Mouse (Mus musculus) urinary bladder, postnatal 10 days (tissue): Measurements from ENCODE around the gene Fer.

Experiments used
- DNase-seq: peaks from one replicate; pipeline ENCODE4 v3.0.0; 2022; ENCODE audit warnings: low spot score

The Fer gene

DNA sequence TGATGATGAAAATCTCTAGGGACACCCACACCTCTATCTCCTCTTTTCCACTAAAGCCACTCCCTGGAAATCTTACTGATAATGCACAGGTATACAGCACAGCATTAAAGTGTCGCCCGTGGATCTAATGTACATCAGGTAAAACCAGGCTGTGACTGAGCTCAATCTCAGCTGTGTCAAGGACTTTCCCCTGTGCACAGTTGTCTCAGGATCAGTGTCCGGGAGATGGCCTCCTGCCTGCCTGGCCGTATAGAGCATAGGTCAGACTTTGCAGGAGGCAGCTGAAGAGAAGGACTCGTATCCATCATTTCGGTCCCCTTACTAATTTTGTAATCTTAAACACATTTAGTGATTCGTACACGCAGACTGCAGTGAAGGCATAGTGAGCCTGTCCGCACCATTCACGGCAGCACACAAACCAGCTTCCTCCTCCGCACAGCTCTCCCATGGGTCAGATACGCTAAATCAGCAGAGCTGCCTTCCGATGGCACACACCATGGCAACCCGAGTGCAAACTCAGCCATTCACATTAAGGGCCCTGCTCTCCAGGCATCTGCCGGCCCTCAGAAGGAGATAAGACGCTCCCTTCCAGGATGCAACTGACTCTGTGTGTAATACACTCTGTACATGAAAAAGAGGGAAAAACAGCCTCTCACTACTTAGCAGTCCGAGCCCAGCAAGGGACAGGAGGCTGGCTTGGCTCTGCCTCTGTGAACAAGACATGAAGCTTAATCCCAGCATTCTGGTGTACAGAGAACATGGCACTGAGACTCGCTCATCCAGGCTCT lies 277.4 kb downstream of the Fer start:
- DNase-seq, result no peak

DNA sequence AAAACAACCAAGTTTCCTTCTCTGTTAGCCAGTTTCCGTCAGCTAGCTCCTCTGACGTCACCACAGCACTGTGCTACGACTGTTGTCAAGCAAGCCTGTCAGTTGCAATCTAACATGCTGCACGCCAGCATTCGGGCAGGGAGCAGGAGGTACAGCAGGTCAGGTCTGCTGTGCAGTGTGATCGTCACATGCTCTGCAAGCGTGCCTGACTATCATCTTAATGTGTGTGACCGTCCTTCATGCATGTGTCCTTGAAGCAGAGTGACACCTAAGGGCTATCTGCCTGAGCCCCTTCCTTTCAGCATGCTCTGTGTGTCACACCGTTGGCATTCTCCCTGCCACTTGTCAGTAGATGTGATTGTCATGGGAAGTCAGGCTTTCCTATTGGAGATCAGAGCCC lies 279.0 kb downstream of the Fer start:
- DNase-seq, result no peak

DNA sequence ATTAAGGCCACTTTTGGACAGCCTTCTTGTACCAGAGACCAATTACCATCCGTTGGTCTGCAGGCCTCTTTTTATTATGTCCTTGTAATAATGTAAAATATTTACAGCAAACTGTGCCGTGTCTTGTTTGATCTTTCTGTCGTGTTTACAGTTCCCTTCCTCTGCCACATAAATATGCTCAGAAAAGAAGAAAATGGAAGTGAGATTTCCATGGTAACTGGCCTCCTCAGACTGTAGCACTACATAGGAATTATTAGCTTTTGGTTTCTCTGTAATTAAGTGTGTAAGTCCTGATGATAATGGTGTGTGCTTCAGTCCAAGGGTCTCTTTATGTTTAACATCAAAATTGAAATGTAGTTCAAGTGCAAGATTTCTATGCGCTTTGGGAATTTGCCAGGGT lies 283.5 kb downstream of the Fer start:
- DNase-seq, result no peak

DNA sequence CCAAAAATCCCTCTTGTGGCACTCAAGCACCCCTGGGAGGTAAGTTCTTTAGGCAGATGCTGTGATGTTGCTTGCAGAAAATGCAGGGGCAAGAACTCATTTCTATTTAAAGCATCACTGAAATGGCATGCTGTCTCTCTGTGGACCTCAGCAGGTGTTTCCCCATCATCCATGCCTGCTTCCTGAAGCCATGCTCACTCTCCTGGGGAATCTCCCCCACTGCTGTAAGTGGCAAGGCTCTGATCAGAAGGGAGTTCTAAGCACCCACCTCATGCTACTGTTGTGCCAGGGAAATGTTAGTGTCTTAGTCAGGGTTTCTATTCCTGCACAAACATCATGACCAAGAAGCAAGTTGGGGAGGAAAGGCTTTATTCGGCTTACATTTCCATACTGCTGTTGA lies 287.9 kb downstream of the Fer start:
- DNase-seq, result no peak

DNA sequence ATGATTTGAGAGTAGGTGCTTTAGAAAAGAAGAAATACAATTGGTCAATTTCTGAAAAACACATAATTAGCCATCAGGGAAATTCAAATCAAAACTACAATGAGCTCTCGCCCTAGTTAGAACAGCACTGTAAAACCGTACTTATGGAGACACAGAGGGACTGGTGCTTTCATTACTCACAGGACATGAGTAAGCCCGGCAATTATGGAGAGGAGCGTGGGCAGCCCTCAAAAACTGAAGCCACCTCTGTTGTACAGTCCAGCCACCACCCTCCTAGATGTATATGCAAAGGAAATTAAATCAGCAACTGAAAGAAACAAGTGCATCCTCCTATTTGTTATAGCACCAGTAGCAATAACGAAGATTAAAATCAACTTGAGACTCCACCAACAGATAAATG lies 304.9 kb downstream of the Fer start:
- DNase-seq, result no peak

DNA sequence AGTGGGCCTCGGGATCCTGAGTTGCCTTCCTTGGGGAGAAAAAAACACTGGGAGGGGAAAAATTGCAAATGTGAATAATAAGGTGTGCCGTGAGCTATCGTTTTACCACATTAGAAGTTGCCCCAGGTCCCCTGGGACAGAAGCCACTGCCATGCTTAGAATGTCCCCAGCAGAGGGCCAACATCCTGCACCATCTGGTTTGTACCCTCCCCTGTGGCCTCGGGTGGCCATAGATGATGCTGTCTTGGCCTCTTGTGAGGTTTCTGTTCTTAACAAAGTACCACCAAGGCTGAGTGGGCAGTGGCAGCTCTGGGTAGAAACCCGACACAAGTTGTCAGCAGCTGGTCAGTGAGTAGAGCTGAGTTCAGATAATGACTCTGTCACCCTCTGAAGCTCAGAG lies 307.2 kb downstream of the Fer start:
- DNase-seq, result no peak

DNA sequence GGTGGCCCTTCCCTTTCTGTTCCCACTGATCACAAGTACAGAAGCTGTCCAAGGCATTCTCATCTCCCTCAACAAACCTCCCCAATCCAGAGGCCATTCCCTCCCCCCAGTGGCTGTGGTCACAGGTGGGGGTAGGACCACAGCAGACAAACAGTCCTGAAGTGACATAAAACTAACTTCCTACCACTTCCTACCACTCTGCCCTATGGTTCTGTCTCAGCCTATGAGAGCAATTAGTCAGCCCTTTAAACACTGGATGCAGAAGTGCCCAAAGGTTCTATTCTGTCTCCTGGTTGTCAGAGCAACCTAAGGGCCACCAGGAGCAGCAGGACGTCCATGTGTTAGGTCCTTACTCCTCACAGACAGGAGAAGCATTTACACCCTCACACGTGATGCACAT lies 309.6 kb downstream of the Fer start:
- no peak for DNase-seq

DNA sequence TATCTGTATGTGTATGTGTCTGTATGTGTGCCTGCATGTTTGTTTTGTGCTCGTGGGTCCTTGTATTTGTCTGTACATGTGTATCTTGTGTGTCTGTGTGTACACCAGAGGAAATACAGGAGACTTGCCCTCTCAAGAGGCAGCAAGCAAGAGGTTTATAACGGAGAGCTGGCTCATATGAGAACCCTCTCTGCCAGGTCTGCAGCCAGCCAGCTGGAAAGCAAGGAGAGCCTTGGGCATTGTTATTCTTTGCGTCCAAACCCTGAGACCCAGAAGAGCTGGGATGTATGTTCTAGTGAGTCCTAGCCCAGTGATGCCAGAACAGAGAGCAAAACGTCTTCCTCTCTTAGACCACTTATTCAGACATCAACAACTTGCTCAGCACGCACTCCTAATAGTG lies 317.7 kb downstream of the Fer start:
- no peak for DNase-seq

DNA sequence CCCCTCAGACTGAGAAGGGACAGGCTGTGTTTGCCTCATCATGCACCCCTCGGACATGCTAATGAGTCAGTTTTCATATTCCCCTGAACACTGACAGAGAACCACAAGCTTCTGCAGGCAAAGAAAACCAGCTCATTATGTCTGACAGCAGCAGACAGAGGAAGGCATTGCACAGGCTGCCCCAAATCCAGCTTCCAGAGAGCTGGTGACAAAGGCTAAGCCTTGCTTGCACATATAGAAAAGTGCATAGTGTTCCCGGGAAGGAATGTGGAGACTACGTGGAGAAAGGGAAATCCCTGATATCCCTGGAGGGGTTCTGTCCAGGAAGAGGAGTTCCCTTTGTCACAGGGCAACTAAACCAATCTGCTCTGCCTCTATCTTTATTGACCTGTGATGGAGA lies 318.4 kb downstream of the Fer start:
- no peak for DNase-seq

DNA sequence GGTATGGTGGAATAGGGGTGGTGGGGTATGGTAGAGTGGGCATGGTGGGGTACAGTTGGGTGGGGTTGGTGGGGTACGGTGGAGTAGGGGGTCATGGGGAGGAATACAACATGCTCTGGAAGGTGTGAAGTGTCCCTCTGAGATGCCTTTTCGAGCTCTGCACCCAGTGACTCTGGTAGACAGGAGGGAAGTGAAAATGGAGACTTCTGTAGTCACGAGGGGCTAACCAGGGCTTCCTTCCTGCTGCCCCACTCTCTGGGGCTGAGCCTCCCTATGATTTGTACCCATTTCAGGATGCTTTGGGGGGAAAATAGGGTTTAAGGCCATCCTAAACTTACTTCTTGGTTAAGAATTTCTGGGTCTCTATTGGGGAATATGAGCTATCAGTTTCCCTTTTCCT lies 319.7 kb downstream of the Fer start:
- no peak for DNase-seq

DNA sequence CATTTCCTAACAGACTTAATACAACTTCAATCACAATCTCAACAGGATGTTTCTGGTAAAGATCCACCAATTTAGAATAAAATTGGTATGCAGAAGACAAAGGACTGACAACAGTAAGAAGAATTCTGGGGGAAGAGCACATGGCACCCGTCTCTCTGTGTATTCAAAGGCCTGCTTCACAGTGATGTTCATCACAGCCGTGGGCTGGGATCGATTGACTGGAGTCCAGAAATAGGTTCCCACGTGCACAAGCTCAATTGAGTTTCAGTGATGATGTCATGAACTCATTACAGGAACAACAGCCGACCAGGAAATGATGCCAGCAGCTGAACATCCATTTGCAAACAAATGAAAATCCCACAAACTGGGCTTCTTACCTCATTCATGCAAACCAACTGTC lies 320.3 kb downstream of the Fer start:
- no peak for DNase-seq
